Mouse (Mus musculus) kidney, embryonic 14.5 days (tissue): Measurements from ENCODE around the gene Antxr2. TPM values are rescaled to one million over a fixed set of nuclear protein-coding genes. Genes with fewer than 3 reads are reported as not detected.

Experiments
- ATAC-seq: fragments of 200-750 bp; cut with Nextera tagmentation; 2 replicates; pipeline ENCODE4 v1.8.0; 2017; ENCODE audit warnings: moderate number of reproducible peaks, mild to moderate bottlenecking, moderate TSS enrichment, moderate library complexity; ENCODE audit not compliant: low FRiP score, low TSS enrichment
- H3K27ac ChIP-seq: fragments of 300-500 bp; sonication (generic); 2 replicates; pipeline ENCODE4 v1.5.1; 2014; ENCODE audit warnings: low read depth, mild to moderate bottlenecking, low read length, moderate library complexity, mixed read lengths
- H3K27me3 ChIP-seq: fragments of 300-500 bp; sonication (generic); 2 replicates; pipeline ENCODE4 v1.6.1; 2014; ENCODE audit warnings: mild to moderate bottlenecking, low read length; ENCODE audit not compliant: control insufficient read depth, insufficient read depth
- H3K36me3 ChIP-seq: fragments of 300-500 bp; sonication (generic); 2 replicates; pipeline ENCODE4 v1.6.1; 2014; ENCODE audit warnings: low read length, mixed read lengths; ENCODE audit not compliant: control insufficient read depth, insufficient read depth
- H3K4me1 ChIP-seq: fragments of 300-500 bp; sonication (generic); 2 replicates; pipeline ENCODE4 v1.6.1; 2014; ENCODE audit warnings: low read length, mixed read lengths; ENCODE audit not compliant: control insufficient read depth, insufficient read depth
- H3K4me2 ChIP-seq: fragments of 300-500 bp; sonication (generic); replicated peaks from 2 replicates; pipeline ENCODE4 v1.6.1; 2014; ENCODE audit warnings: low read depth, mild to moderate bottlenecking, low read length
- H3K4me3 ChIP-seq: fragments of 300-500 bp; sonication (generic); 2 replicates; pipeline ENCODE4 v1.5.1; 2014; ENCODE audit warnings: mild to moderate bottlenecking, low read length
- H3K9ac ChIP-seq: fragments of 300-500 bp; sonication (generic); 2 replicates; pipeline ENCODE4 v1.6.1; 2014; ENCODE audit warnings: low read depth, mild to moderate bottlenecking, low read length, moderate library complexity
- H3K9me3 ChIP-seq: fragments of 300-500 bp; sonication (generic); 2 replicates; pipeline ENCODE4 v1.6.1; 2016; ENCODE audit warnings: low read length; ENCODE audit not compliant: control insufficient read depth
- WGBS: fragments of 180-500 bp; shearing (Covaris S2); extraction: QIAGEN DNeasy Blood & Tissue Kit; methylation state at CpG from one replicate; pipeline ENCODE4 v1.1.7; 2014; 5-methylcytosine and 5-hydroxymethylcytosine counted together
- polyA plus RNA-seq: library from polyadenylated mRNA; unstranded; fragments of >200 nt; fragmentation: Nextera tagmentation; extraction: Ambion mirVana; gene quantifications from 2 replicates; pipeline ENCODE4 v1.2.1, GENCODE M21; 2014

The Antxr2 gene
- polyA plus RNA-seq, 1 experiment from 2014 or later: 18.5 TPM

DNA sequence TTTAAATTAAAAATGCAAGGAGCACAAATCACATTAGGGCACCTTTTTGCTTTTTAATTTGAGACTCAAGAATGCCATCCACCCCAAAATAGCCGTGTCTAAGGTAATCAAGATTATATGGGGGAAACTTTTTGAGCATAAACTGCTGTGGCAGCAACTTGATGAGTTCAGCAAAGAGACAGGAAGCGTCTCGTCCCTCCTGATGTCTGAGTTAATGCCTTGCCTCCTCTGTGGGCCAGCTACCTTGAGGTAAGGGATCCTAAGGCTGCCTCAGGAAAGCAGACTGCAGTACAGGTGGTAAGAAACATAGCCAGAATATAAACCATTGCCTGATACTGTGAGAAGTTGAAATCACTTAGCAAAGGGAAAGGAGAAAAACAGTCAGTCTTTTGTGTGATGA lies 71.8 kb downstream of the Antxr2 start:
- Histone ChIP-seq H3K4me2 (no peak overlapping the region), H3K4me1 (no peaks in the 10 kb centered on the region), H3K27me3 (no peaks in the 10 kb centered on the region), H3K27ac (no peak overlapping the region), H3K9me3 (no peaks in the 10 kb centered on the region), H3K4me3 (no peak overlapping the region), H3K9ac (no peak overlapping the region), H3K36me3 (peaks cover 8% of the 10 kb centered on the region; the same call in 1 of the 2 replicates)
- 82% methylated on average over 3 of the region's 3 CpGs for WGBS
- no peak for ATAC-seq

GRCm38 (mm10) chr5:97957501-97957900 lies 73.3 kb downstream of the Antxr2 start:
- no peaks in the 10 kb centered on the region for H3K27me3 ChIP-seq
- H3K4me1 ChIP-seq: no peaks in the 10 kb centered on the region
- H3K4me3 ChIP-seq: no peak overlapping the region
- no peaks in the 10 kb centered on the region for H3K9me3 ChIP-seq
- H3K4me2 ChIP-seq: no peak overlapping the region
- WGBS: 81% methylated on average over 5 of the region's 5 CpGs
- no peak overlapping the region for H3K9ac ChIP-seq
- ATAC-seq: no peak
- no peak overlapping the region for H3K27ac ChIP-seq
- H3K36me3 ChIP-seq: peaks cover 8% of the 10 kb centered on the region; the same call in 1 of the 2 replicates

GRCm38 (mm10) chr5:97954193-97954772 lies 76.6 kb downstream of the Antxr2 start:
- Histone ChIP-seq H3K27me3 (no peaks in the 10 kb centered on the region), H3K9me3 (no peaks in the 10 kb centered on the region), H3K27ac (no peak overlapping the region), H3K9ac (no peak overlapping the region), H3K4me1 (no peaks in the 10 kb centered on the region), H3K36me3 (no peaks in the 10 kb centered on the region), H3K4me2 (no peak overlapping the region), H3K4me3 (no peak overlapping the region)
- 71% methylated on average over 5 of the region's 5 CpGs for WGBS
- no peak for ATAC-seq

DNA sequence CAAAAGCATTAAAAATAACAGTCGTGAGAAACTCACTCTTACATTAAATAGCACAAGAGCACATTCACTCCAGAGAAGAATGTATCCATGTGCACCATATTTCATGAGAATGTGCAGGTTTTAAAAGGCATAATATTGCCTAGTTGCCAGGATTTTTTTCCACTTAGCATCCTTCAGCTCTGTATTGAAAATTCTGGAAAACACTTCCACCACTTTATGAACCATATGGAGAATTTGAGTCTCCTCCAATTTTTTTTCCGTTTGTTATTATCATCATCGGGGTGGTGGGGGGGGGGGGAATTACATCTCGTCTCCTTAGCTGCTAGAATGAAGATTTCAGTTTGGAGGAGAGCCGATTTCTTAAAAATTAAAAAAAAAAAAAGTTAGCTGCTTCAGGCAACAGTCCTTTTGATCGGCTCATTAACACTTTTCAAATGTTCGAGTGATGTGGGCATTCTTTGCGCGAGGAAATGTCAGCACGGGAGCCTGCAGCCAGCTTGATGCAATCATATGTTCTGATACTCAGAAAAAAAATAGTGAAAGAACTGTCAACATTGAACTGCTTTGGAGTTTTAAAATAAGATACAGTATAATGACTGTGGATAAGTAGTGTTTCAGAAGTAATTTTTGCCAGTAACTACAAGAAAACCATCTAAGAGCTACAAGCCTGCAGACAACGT lies 77.5 kb downstream of the Antxr2 start:
- Histone ChIP-seq H3K4me2 (no peak overlapping the region), H3K27ac (no peak overlapping the region), H3K9ac (no peak overlapping the region), H3K9me3 (no peaks in the 10 kb centered on the region), H3K4me3 (no peak overlapping the region), H3K4me1 (no peaks in the 10 kb centered on the region), H3K27me3 (no peaks in the 10 kb centered on the region), H3K36me3 (peaks cover 2% of the 10 kb centered on the region; the same call in 1 of the 2 replicates)
- ATAC-seq: no peak
- 91% methylated on average over 11 of the region's 11 CpGs for WGBS

GRCm38 (mm10) chr5:97947261-97947660 lies 83.6 kb downstream of the Antxr2 start:
- Histone ChIP-seq H3K4me1 (no peaks in the 10 kb centered on the region), H3K9me3 (no peaks in the 10 kb centered on the region), H3K27me3 (no peaks in the 10 kb centered on the region), H3K4me3 (no peak overlapping the region), H3K9ac (no peak overlapping the region), H3K36me3 (peaks cover 7% of the 10 kb centered on the region; the same call in 1 of the 2 replicates), H3K4me2 (no peak overlapping the region), H3K27ac (no peak overlapping the region)
- ATAC-seq: no peak
- WGBS: 80% methylated on average over 3 of the region's 3 CpGs

DNA sequence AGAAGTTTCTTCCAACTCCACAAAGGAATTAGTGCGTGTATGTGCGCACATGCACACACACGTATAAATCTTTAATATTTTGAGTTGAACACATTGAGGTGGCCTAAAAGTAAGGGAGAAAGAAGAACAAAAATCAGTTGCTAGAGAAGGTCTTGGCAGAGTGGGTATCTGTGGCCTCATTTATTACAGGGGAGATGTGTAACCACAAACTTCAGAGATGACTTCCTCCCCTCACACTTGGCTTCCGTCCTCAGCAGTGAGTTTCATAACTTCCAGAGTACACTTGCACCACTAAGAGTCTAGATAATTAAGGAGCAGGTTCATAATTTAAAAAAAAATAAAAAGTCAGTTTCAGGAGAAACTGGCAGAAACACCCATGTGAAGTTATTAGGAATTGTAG lies 84.6 kb downstream of the Antxr2 start:
- WGBS: 96% methylated on average over 4 of the region's 4 CpGs

GRCm38 (mm10) chr5:97935140-97936129 lies 95.4 kb downstream of the Antxr2 start:
- peak; percentile 87 for ATAC-seq
- Histone ChIP-seq H3K36me3 (no peaks in the 10 kb centered on the region; the same call in 1 of the 2 replicates), H3K27me3 (peaks cover 6% of the 10 kb centered on the region; the same call in 1 of the 2 replicates), H3K9ac (peak overlapping the region; percentile 48; the same call in 1 of the 2 replicates), H3K4me3 (peak overlapping the region; percentile 52), H3K4me1 (peaks cover 3% of the 10 kb centered on the region; the same call in 1 of the 2 replicates), H3K4me2 (peak overlapping the region; percentile 91), H3K9me3 (no peaks in the 10 kb centered on the region), H3K27ac (no peak overlapping the region)
- WGBS: 4% methylated on average over 54 of the region's 56 CpGs

More for the DNA sequence above, 84.6 kb downstream of the Antxr2 start:
- peaks cover 7% of the 10 kb centered on the region; the same call in 1 of the 2 replicates for H3K36me3 ChIP-seq
- no peak overlapping the region for H3K4me2 ChIP-seq
- no peaks in the 10 kb centered on the region for H3K27me3 ChIP-seq
- H3K27ac ChIP-seq: no peak overlapping the region
- H3K4me1 ChIP-seq: no peaks in the 10 kb centered on the region
- ATAC-seq: no peak
- no peaks in the 10 kb centered on the region for H3K9me3 ChIP-seq
- no peak overlapping the region for H3K4me3 ChIP-seq
- H3K9ac ChIP-seq: no peak overlapping the region

DNA sequence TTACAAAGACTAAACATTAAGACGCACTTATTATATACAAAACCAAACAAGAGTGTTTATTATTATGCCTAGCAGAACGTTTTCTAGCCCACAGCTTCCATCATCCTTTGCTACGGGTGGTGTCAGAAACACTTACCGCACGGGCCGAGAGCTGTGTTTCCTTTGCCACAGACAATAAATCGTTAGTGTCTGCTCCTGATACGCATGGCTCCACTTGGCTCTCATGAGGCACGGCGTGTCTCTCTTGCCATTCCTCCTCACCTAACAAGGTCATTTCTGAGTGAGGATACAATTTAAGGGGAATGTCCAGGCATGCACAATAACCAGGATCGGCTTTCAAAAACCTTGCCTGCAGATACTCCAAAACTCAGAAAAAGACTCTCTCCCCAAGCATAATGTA lies 113.2 kb downstream of the Antxr2 start:
- H3K4me3 ChIP-seq: no peak overlapping the region
- H3K36me3 ChIP-seq: no peaks in the 10 kb centered on the region; the same call in 1 of the 2 replicates
- no peaks in the 10 kb centered on the region for H3K4me1 ChIP-seq
- 25% methylated on average over 11 of the region's 11 CpGs for whole genome bisulfite sequencing
- no peaks in the 10 kb centered on the region for H3K9me3 ChIP-seq
- no peak overlapping the region for H3K9ac ChIP-seq
- no peaks in the 10 kb centered on the region for H3K27me3 ChIP-seq
- H3K4me2 ChIP-seq: no peak overlapping the region
- no peak overlapping the region for H3K27ac ChIP-seq
- ATAC-seq: peak; percentile 75; the same call in 1 of the 2 replicates
